Mouse (Mus musculus): ENCODE measurements at regions not wholly inside any gene's neighbourhood (a gene's known extent, or its start where the extent isn't known, plus 50 kb on each side); places are given as distances from the start of the nearest gene placed in this dataset.
A peak's percentile ranks its signal among the peaks of the same experiment; 100 is the strongest.

GRCm38 (mm10) chr13:97616919-97617318, 143.5 kb downstream of the Gm10260 start:
- DNase-seq (ENCODE audit: low spot score): no peak

DNA sequence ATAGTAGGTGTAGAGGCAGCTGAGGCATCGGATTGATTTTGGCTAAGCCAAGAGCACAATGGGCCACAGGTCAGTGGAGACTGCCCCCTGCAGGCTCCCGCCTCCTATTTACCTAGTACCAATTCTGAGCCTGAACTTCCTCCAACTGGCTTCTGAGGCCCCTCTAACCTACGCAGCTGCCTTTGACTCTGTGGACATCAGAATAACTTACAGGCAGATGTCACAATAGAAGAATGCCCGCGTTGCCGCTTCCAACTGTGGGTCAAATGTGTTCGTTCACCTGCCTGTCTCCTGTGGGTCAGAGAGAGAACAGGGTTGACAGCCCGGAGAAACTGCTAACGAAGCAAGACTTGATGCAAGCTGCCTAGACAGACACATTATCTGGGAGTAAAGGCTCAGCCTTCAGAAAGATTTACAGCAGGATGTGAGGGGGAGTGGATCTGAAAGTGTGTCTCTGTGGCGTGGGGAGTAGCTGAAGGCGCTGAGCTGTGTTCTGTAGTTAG, 153.2 kb downstream of the Gm10260 start:
- DNase-seq (ENCODE audit: low spot score): peak; percentile 55

GRCm38 (mm10) chr13:97604451-97604850, 156.0 kb downstream of the Gm10260 start:
- no peak for DNase-seq (ENCODE audit: low spot score)

DNA sequence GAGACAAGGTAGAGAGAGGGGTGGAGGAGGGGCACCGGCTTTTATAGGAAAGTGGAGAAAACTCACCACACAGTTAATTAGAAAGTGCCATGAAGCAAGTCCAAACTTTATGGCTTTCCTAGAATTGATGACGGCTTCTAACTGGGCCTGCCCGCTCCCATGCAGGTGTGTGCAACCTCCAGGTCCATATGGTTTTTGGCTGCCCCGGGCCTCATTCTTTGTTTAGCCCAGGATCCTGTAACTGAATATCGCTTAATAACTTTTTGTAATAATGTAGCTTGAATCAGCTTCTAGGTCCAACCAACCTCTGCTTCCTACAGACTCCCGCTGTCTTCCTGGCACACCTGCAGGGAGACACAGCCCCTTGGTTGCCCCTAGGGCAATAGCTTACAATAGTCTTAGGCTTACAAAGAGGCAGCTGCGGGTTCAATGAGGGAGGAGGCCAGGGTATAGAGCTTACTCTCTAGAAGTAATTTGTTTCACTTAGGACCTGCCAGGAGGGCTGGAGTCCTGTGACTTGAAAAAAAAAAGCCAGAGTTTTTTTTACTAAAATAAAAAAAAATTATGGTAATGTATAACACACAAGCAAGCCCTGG, 159.2 kb downstream of the Gm10260 start:
- no peak for DNase-seq (ENCODE audit: low spot score)

- DNase-seq (ENCODE audit: low spot score): no peak
Observed at GRCm38 (mm10) chr13:97600136-97600535, 160.3 kb downstream of the Gm10260 start.

DNA sequence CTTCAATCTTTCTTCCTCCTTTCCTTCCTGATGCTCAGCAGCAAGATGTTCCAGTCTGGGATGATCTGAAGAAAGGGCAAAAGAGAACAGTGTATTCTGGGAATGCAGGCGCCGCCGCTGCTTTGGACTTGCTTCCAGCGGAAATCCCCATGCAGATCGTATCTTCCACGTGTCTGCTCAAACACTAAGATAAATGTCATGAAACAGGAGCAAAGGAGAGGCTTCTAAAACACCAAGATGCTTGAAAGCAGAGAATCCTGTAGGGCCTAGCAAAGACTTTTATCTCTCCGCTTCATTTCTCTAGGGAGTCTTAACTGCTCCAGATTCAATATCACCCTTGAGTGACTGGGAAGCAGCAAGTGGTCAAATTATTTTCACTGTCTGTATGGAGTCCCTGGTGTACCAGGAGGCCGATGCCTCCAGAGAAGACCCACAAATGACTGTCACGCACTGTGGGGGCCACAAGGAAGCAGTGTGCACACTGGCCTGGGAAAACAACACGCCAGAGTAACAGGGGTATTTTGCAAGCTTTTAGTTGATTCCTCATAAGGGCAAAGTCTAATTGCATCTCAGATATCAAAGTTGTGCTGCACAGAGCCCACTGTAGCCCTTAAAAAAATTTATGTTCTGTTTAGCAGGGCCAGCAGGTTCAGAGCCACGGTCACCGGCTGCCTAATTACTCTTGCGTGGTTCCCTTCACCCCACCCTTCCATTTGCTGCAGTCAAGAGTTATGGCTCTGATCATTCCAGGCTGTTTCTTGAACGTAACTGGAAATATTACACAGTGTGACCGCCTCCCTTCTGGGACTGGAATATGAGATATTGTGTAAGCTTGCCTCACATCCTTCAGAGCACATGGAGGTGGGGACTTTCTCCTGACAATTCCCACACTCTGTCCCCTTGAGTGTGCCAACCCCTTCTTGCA, 161.7 kb downstream of the Gm10260 start:
- DNase-seq (ENCODE audit: low spot score): peak; percentile 39

- peak; percentile 56 for DNase-seq (ENCODE audit: low spot score)
Observed at GRCm38 (mm10) chr13:97594851-97595250, 165.6 kb downstream of the Gm10260 start.

DNA sequence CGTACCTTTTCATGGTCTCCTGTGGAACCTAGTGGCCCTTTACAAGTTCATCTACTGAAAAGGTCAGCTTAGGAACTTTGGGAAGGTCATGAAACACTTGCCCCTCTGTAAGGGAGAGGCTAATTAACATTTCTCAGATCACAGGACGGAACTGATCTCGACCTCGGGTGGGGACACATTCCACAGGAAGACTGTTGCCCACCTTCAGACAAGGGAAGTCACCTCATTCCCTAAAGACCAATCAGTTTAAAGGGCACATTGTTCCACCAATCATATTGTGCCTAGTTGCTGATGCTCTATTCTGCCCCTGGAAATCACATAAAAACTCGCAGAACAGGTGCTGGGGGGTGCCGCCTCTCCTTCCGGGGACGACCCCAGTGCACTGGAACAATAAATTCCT, 170.8 kb downstream of the Gm10260 start:
- DNase-seq (ENCODE audit: low spot score): no peak

DNA sequence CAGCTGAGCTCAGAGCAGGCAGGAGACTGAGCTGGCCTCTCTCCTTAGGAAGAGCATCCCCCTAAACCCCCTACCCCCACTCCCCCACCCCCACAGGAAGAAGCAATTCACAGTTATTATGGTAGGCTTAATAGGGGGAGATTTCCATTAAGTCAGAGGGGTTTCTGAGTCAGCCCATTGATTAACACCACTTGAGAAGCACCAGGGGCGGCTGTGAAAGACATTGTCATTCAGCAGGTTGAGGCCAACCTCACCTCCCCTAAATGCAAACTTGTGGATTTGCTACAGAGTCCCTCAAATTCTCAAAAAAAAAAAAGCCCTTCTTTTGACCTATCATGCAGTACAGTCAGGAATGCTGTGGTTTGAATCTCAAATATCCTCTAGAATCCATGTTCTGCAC, 172.3 kb downstream of the Gm10260 start:
- DNase-seq (ENCODE audit: low spot score): no peak

- DNase-seq (ENCODE audit: low spot score): no peak
Observed at GRCm38 (mm10) chr13:97587088-97587487, 173.3 kb downstream of the Gm10260 start.

DNA sequence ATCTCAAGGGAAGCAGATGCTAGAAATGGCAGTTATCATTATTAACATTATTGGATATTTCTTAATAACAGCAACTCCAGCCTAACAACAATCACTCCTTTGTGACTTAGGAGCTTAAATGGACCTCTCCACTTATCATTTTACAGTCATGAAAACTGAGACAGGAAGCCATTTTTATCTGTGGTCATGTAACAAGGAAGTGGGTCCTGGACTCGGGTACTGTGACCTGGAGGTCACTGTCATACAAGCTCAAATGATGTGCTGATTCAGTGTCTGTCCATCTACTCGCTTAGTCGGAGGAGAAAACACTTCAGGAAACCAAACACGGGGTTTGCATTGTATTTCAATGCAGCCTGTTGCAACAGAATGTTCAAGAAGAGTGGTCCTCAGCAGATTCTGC, 176.4 kb downstream of the Gm10260 start:
- DNase-seq (ENCODE audit: low spot score): no peak

DNA sequence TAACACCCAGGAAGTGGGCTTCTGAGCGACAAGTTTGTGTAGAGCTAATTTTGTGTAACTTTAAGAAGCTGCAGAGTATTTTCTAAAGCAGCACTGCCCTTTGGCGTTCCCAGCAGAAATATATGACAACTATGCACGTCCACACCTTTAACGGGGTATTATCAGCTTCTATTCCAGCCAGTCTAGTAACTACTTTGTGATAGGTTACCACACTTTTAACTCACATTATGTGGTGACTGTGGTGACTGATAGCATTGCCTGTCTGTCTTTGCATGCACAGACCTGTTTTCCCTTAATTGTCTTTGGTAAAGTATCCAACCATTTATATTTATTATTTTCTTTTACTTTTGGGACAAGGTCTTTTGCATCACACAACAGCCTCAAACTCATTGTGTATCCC, 179.1 kb downstream of the Gm10260 start:
- DNase-seq (ENCODE audit: low spot score): no peak

GRCm38 (mm10) chr13:97580241-97580874, 180.1 kb downstream of the Gm10260 start:
- DNase-seq (ENCODE audit: low spot score): peak; percentile 61

DNA sequence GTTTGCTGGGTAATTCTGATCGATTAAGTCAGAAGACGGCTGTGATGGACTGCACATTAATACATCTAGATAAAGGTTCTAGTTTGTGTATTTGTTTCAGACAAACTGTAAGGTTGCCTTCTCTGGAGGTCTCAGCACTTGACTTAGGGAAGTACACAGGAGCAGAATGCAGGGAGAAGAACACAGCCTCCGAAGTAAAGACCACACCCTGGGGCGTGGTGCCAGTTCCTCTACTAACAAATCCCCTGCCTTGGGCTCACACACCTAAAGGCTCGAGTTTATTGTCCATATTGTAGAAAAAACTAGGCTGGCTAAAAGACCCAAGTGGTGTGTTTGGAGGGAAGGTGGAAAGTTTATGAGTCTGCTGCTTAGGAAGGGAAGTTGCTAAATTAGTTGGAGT, 181.8 kb downstream of the Gm10260 start:
- no peak for DNase-seq (ENCODE audit: low spot score)

DNA sequence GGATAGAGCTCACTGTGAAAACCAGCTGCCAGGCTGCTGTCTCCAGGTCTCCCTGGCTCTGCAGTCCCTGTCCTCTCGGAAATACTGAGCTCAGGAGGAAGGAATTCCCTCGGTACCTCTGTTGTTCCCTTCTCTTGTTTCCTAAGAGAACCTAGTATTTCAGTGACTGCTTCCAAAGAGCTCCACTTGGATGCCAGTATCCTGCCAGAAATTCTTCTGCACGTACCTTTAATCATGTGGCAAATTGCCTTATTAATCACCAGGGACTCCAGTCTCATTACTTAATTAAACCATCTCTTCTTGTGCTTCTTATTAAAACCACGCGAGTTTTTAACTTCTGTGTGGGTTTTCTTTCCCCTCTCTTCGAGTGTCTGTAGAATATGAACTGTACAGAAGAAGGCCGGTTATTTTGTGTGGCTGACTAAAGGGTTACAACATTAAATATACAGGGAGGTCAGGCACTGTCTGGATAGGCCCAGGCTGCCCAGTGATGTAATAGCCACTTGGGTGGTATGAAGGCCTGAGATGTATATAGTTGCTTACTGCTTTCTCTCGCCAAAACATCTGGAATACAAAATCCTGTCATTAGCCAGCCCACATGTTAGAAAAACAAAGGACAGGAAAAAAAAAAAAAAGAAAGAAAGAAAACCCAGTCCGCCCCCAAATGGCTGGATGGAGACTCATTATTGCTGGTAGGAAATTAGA, 183.2 kb downstream of the Gm10260 start:
- DNase-seq (ENCODE audit: low spot score): no peak

DNA sequence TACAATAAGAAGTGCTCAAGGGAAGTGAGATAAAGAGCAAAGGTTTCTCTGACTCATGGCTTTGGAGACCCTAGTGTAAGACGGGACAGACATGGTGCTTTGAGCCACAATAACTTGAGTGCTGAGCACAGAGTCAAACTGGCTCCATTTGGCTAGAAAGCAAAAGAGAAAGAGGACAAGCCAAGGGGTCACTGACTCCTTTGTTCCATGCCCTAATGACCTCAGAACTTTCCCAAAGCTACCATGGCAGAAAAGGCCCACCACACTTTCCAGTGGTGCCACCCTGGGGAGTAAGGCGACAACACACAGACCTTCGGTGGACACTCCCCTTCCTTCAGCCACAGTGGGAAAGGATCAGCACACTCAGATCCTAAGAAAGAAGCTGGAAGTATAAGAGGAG, 186.8 kb downstream of the Gm10260 start:
- DNase-seq (ENCODE audit: low spot score): no peak

DNA sequence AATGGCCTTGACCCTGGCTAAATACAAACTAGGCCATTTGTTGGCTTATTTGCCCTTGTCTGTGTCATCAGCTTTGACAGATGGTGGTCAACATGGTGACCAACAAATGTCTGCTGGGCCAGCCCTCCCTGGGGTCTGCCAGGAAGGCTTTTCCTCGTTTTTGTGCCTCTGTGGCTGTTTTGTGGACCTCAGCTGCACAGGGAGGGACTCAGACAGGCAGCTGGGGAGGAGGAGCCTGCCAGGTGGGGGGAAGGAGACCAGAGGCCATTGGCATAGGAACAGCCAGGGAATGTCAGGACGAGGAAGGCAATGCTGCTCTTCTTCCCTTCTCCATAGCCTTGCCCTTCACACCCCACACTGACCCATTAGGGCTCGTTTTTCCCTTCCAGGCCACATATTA, 188.1 kb downstream of the Gm10260 start:
- DNase-seq (ENCODE audit: low spot score): no peak

DNA sequence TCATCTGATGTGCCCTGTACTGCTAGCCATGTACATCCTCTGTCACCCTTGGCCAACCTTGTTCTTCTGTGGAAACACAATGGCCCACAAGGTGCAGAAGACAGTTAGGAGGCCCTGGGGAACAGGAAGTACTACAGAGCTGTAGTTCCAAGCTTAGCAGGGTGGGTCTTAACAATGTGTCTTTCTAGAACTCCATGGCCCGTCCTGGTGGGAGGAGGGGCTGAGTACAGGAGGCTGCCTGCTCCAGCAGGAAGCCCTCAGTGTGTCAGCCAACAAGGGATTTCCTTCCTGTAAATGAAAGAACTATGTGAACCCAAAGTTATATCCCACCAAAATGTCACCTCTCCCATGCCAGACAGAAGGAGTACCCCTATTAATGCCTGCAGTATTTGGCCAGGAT, 190.4 kb downstream of the Gm10260 start:
- peak; percentile 64 for DNase-seq (ENCODE audit: low spot score)

GRCm38 (mm10) chr13:97567632-97568031, 192.8 kb downstream of the Gm10260 start:
- no peak for DNase-seq (ENCODE audit: low spot score)

DNA sequence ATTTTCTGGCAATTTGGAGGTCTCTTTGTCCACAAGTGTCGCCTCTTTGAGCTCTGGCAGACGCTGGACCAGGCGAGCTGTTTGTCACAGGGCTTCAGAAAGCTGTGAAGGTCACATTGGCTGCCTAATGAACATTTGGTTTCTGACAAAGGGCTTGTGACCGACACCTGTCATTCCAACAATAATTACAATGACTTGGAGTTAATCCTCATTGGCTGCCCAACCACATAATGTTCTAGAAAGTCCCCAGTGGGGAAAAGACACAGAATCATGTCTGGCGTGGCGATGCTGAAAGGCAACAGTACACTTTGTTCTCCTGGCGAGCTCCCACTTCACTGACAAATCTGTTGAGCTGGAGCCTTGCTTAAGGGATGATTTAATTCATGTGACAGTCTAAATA, 194.4 kb downstream of the Gm10260 start:
- no peak for DNase-seq (ENCODE audit: low spot score)

DNA sequence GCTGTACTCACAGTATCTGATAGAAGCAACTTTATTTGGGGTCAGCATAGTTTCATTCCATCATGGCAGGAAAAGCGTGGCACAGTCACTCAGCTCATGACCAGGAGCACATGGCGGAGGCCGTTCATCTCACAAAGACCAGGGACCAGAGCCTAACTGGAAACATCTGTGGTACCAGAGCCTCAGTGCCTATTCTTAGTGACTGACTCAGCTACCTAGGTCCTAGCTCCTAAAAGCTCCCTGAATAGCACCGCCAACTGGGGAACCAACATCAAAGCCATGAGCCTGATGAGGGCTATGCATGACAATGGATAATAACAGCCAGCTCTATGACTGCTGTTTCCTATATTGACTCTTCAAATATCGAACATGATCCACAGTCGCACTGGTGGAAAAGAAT, 198.2 kb downstream of the Gm10260 start:
- DNase-seq (ENCODE audit: low spot score): no peak

DNA sequence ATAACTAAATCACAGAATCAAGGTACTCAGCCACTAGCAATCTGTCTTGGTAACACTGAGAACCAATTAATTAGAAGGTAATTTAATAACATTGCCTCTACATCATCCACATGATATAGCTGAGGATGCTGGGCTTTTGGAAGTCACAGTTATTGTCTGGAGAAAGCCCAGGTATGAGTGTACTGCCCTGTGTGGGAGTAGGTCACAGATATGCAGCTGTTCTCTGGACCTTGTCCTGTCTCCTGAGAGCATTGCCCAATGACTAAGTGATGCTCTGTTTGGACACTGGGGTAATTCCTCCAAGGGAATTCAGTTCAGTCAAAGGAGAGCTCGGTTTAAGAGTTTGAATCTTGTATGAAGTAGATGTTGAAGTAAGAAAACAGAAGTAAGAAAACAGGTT, 199.6 kb downstream of the Gm10260 start:
- no peak for DNase-seq (ENCODE audit: low spot score)
